In genomic region chr7:29956257-29956656, GRCm38 (mm10) we compare ENCODE assay signal across 10 mouse cellular contexts. TPM values are rescaled to one million over a fixed set of nuclear protein-coding genes. Genes with fewer than 3 reads are reported as not detected.
DNase-seq lines count a peak whose midpoint lies in the region; ATAC-seq lines count a peak whose summit lies in the region.
"Had no signal": no experiment of that assay in that cellular context is flagged by ENCODE, and none has a peak within 500 bp of the region (broad histone marks: within the 10 kb centered on the region; RNA-seq: fewer than 3 reads in every experiment).

No protein-coding gene starts in this region.

- DNase-seq in kidney, adult 18-20 months: peak; percentile 16
- DNase-seq in ZHBTc4 (ENCODE audit: low read depth, low spot score): peak; percentile 65
- DNase-seq in lung, postnatal 10 days: peak; percentile 36
- no peak for DNase-seq in urinary bladder, postnatal 10 days (ENCODE audit: low spot score)
- no peak for DNase-seq in hindbrain, embryonic 14.5 days (ENCODE audit: low spot score)
- DNase-seq: embryo, embryonic 11 days had no signal

- WGBS in kidney, embryonic 15.5 days: 61% methylated on average over 9 of the region's 10 CpGs
- 40% methylated on average over 9 of the region's 10 CpGs for WGBS in heart, embryonic 16.5 days
- WGBS in midbrain, embryonic 15.5 days: 56% methylated on average over 10 of the region's 10 CpGs
- WGBS in hindbrain, embryonic 14.5 days: 67% methylated on average over 9 of the region's 10 CpGs

- H3K9ac ChIP-seq in kidney, embryonic 15.5 days: no peak overlapping the region
- H3K9ac ChIP-seq in heart, embryonic 16.5 days (ENCODE audit: low read length): peak overlapping the region; percentile 39
- no peak overlapping the region for H3K9ac ChIP-seq in midbrain, embryonic 15.5 days
- H3K9ac ChIP-seq in hindbrain, embryonic 14.5 days: no peak overlapping the region
- H3K9ac ChIP-seq: midbrain, embryonic 13.5 days had no signal

- H3K4me2 ChIP-seq in kidney, embryonic 15.5 days: no peak overlapping the region
- H3K4me2 ChIP-seq in heart, embryonic 16.5 days (ENCODE audit: low read depth, low read length): peak overlapping the region; percentile 46
- no peak overlapping the region for H3K4me2 ChIP-seq in midbrain, embryonic 15.5 days
- no peak overlapping the region for H3K4me2 ChIP-seq in hindbrain, embryonic 14.5 days (replicated peaks)
- H3K4me2 ChIP-seq: midbrain, embryonic 13.5 days had no signal

- no peaks in the 10 kb centered on the region for H3K9me3 ChIP-seq in kidney, embryonic 15.5 days (replicated peaks)
- H3K9me3 ChIP-seq in heart, embryonic 16.5 days (replicated peaks; ENCODE audit: control insufficient read depth, low read length): no peaks in the 10 kb centered on the region
- no peaks in the 10 kb centered on the region for H3K9me3 ChIP-seq in midbrain, embryonic 15.5 days
- no peaks in the 10 kb centered on the region for H3K9me3 ChIP-seq in hindbrain, embryonic 14.5 days (ENCODE audit: control insufficient read depth, low read length)
- H3K9me3 ChIP-seq: midbrain, embryonic 13.5 days had no signal

- H3K27ac ChIP-seq in kidney, embryonic 15.5 days: no peak overlapping the region
- H3K27ac ChIP-seq in heart, embryonic 16.5 days (ENCODE audit: low read length): peak overlapping the region; percentile 22
- no peak overlapping the region for H3K27ac ChIP-seq in midbrain, embryonic 15.5 days
- H3K27ac ChIP-seq in hindbrain, embryonic 14.5 days: no peak overlapping the region
- H3K27ac ChIP-seq: midbrain, embryonic 13.5 days had no signal

- no peak for ATAC-seq in kidney, embryonic 15.5 days (replicated peaks; ENCODE audit: low FRiP score)
- no peak for ATAC-seq in heart, embryonic 16.5 days (replicated peaks; ENCODE audit: extremely low read depth, insufficient read depth, low FRiP score)
- no peak for ATAC-seq in midbrain, embryonic 15.5 days (replicated peaks)
- ATAC-seq in hindbrain, embryonic 14.5 days (ENCODE audit: low FRiP score): no peak
- ATAC-seq: midbrain, embryonic 13.5 days had no signal

- peaks cover 7% of the 10 kb centered on the region for H3K4me1 ChIP-seq in kidney, embryonic 15.5 days
- H3K4me1 ChIP-seq in heart, embryonic 16.5 days (ENCODE audit: control insufficient read depth, insufficient read depth, low read length): peaks cover 8% of the 10 kb centered on the region
- peaks cover 10% of the 10 kb centered on the region for H3K4me1 ChIP-seq in midbrain, embryonic 15.5 days
- no peaks in the 10 kb centered on the region for H3K4me1 ChIP-seq in hindbrain, embryonic 14.5 days (replicated peaks; ENCODE audit: control insufficient read depth, insufficient read depth, low read length)

- H3K4me3 ChIP-seq in kidney, embryonic 15.5 days (replicated peaks): no peak overlapping the region
- peak overlapping the region; percentile 26 for H3K4me3 ChIP-seq in heart, embryonic 16.5 days (ENCODE audit: low read length)
- no peak overlapping the region for H3K4me3 ChIP-seq in midbrain, embryonic 15.5 days
- no peak overlapping the region for H3K4me3 ChIP-seq in hindbrain, embryonic 14.5 days (replicated peaks; ENCODE audit: low read length)
- H3K4me3 ChIP-seq: midbrain, embryonic 13.5 days had no signal

- H3K36me3 ChIP-seq in kidney, embryonic 15.5 days: no peaks in the 10 kb centered on the region
- H3K36me3 ChIP-seq in heart, embryonic 16.5 days (ENCODE audit: control insufficient read depth, insufficient read depth): no peaks in the 10 kb centered on the region; the same call in 1 of the 2 replicates
- no peaks in the 10 kb centered on the region for H3K36me3 ChIP-seq in midbrain, embryonic 15.5 days (replicated peaks)
- no peaks in the 10 kb centered on the region for H3K36me3 ChIP-seq in hindbrain, embryonic 14.5 days (replicated peaks; ENCODE audit: control insufficient read depth, insufficient read depth)

- no peaks in the 10 kb centered on the region for H3K27me3 ChIP-seq in kidney, embryonic 15.5 days
- H3K27me3 ChIP-seq in heart, embryonic 16.5 days (ENCODE audit: control insufficient read depth, insufficient read depth, low read length): no peaks in the 10 kb centered on the region
- no peaks in the 10 kb centered on the region for H3K27me3 ChIP-seq in midbrain, embryonic 15.5 days (replicated peaks)
- H3K27me3 ChIP-seq in hindbrain, embryonic 14.5 days (ENCODE audit: control insufficient read depth, insufficient read depth, low read length): no peaks in the 10 kb centered on the region
- H3K27me3 ChIP-seq: midbrain, embryonic 13.5 days had no signal

RNA-seq across cellular contexts. Expression of gene Zfp74, which starts 2.4 kb away (rescaled TPM):
- 12.0 and 12.2 TPM in 2 replicates for polyA plus RNA-seq in kidney, embryonic 15.5 days (2015; fragmentation: Nextera tagmentation; extraction: Ambion mirVana)
- 8.2 and 8.3 TPM in 2 replicates for polyA plus RNA-seq in heart, embryonic 16.5 days (2015; fragmentation: Nextera tagmentation; extraction: Ambion mirVana)
- polyA plus RNA-seq in midbrain, embryonic 15.5 days (2015; fragmentation: Nextera tagmentation; extraction: Ambion mirVana): 23.4 and 24.2 TPM in 2 replicates
- 17.7 and 23.0 TPM in 2 replicates for polyA plus RNA-seq in hindbrain, embryonic 14.5 days (2014; fragmentation: Nextera tagmentation; extraction: Ambion mirVana)

RNA-seq across cellular contexts. Expression of gene Zfp568, which starts 27.5 kb away (rescaled TPM):
- polyA plus RNA-seq in kidney, embryonic 15.5 days (2015; fragmentation: Nextera tagmentation; extraction: Ambion mirVana): 17.7 and 19.5 TPM in 2 replicates
- 16.0 and 18.4 TPM in 2 replicates for polyA plus RNA-seq in heart, embryonic 16.5 days (2015; fragmentation: Nextera tagmentation; extraction: Ambion mirVana)
- 6.0 and 7.0 TPM in 2 replicates for polyA plus RNA-seq in midbrain, embryonic 15.5 days (2015; fragmentation: Nextera tagmentation; extraction: Ambion mirVana)
- polyA plus RNA-seq in hindbrain, embryonic 14.5 days (2014; fragmentation: Nextera tagmentation; extraction: Ambion mirVana): 4.3 and 4.5 TPM in 2 replicates

RNA-seq across cellular contexts. Expression of gene Zfp383, which starts 48.2 kb away (rescaled TPM):
- polyA plus RNA-seq in kidney, embryonic 15.5 days (2015; fragmentation: Nextera tagmentation; extraction: Ambion mirVana): 5.2 and 5.8 TPM in 2 replicates
- polyA plus RNA-seq in heart, embryonic 16.5 days (2015; fragmentation: Nextera tagmentation; extraction: Ambion mirVana): 3.0 and 3.2 TPM in 2 replicates
- polyA plus RNA-seq in midbrain, embryonic 15.5 days (2015; fragmentation: Nextera tagmentation; extraction: Ambion mirVana): 7.2 and 7.7 TPM in 2 replicates
- 7.8 and 8.4 TPM in 2 replicates for polyA plus RNA-seq in hindbrain, embryonic 14.5 days (2014; fragmentation: Nextera tagmentation; extraction: Ambion mirVana)

RNA-seq across cellular contexts. Expression of gene Zfp27, which starts 49.9 kb away (rescaled TPM):
- polyA plus RNA-seq in kidney, embryonic 15.5 days (2015; fragmentation: Nextera tagmentation; extraction: Ambion mirVana): 9.5 and 10.8 TPM in 2 replicates
- 8.5 and 9.6 TPM in 2 replicates for polyA plus RNA-seq in heart, embryonic 16.5 days (2015; fragmentation: Nextera tagmentation; extraction: Ambion mirVana)
- polyA plus RNA-seq in midbrain, embryonic 15.5 days (2015; fragmentation: Nextera tagmentation; extraction: Ambion mirVana): 15.5 and 16.0 TPM in 2 replicates
- polyA plus RNA-seq in hindbrain, embryonic 14.5 days (2014; fragmentation: Nextera tagmentation; extraction: Ambion mirVana): 17.5 and 18.7 TPM in 2 replicates

Comparison
In these comparisons a context has a peak if more than half of its experiments do, and no peak if none do; other contexts are left out.
1. DNase-seq: peak in kidney, adult 18-20 months (single experiment), ZHBTc4 (single experiment) and lung, postnatal 10 days (single experiment); none in urinary bladder, postnatal 10 days (single experiment) and hindbrain, embryonic 14.5 days (single experiment).